Comparison of ENCODE assay signal across 25 mouse cellular contexts in the genomic region with DNA sequence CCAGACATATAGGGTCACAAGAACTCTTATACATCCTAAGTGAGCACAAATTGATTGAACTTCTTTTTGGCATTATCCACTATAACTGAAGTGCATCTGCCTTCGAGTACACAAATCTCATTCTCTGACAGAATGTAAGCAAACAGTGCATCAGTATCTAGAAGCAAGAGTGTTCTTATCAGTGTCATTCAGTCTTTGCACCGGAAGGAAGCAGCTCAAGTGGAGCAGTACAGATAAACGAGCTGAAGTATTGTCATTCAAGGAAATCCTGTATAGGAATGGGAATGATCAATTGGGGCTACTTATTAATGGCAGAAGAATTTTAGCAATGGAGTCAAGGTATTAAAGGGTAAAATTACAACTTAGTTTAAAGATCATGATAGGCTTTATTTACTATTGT.
DNase-seq lines count a peak whose midpoint lies in the region; ATAC-seq and TF ChIP-seq lines count a peak whose summit lies in the region.
"Had no signal": no experiment of that assay in that cellular context is flagged by ENCODE, and none has a peak within 500 bp of the region (broad histone marks: within the 10 kb centered on the region; RNA-seq: fewer than 3 reads in every experiment).

No protein-coding gene starts in this region.

- 11% methylated on average over 3 of the region's 3 CpGs for WGBS in lung, postnatal 0 days

- no peak overlapping the region for H3K27ac ChIP-seq in lung, postnatal 0 days (ENCODE audit: low read length)
- H3K27ac ChIP-seq: embryonic facial prominence, embryonic 13.5 days; embryonic facial prominence, embryonic 15.5 days; forebrain, embryonic 13.5 days; forebrain, embryonic 15.5 days had no signal

- TF ChIP-seq EP300 in lung, postnatal 0 days (IDR thresholded peaks at IDR 0.05): peak; percentile 79

- H3K9ac ChIP-seq in lung, postnatal 0 days (replicated peaks; ENCODE audit: low read depth): no peak overlapping the region
- H3K9ac ChIP-seq: embryonic facial prominence, embryonic 13.5 days; embryonic facial prominence, embryonic 15.5 days; forebrain, embryonic 13.5 days; forebrain, embryonic 15.5 days; forebrain, postnatal 0 days had no signal

- no peak for TF ChIP-seq CTCF in lung, postnatal 0 days (IDR thresholded peaks at IDR 0.05)

- H3K27me3 ChIP-seq in lung, postnatal 0 days (replicated peaks; ENCODE audit: insufficient read depth, low read length): no peaks in the 10 kb centered on the region
- H3K27me3 ChIP-seq: embryonic facial prominence, embryonic 13.5 days; embryonic facial prominence, embryonic 15.5 days; forebrain, embryonic 13.5 days; forebrain, embryonic 15.5 days; Patski had no signal

- no peaks in the 10 kb centered on the region for H3K9me3 ChIP-seq in lung, postnatal 0 days (ENCODE audit: low read length)
- H3K9me3 ChIP-seq: embryonic facial prominence, embryonic 13.5 days; embryonic facial prominence, embryonic 15.5 days; forebrain, embryonic 13.5 days; forebrain, embryonic 15.5 days had no signal

- DNase-seq in lung, postnatal 0 days (ENCODE audit: low spot score): peak; percentile 14
- DNase-seq in lung, postnatal 25 days (ENCODE audit: low spot score): no peak
- peak; percentile 3 for DNase-seq in lung, postnatal 14 days
- no peak for DNase-seq in lung, postnatal 4 days
- peak; percentile 73 for DNase-seq in 416B (ENCODE audit: low read depth)
- DNase-seq in layer of hippocampus, postnatal 10 days (ENCODE audit: low spot score in 2 of 2): no peak
- no peak for DNase-seq in urinary bladder, postnatal 14 days (ENCODE audit: low spot score)
- DNase-seq: adrenal gland, adult 8-10 months; adrenal gland, postnatal 14 days; adrenal gland, postnatal 36 days; cerebellum, adult 11-12 months; cerebellum, adult 2 months; cerebellum, adult 9-10 months; cerebellum, postnatal 10 days; cerebellum, postnatal 25 days; embryo, embryonic 11 days; forebrain, postnatal 0 days had no signal

- ATAC-seq in lung, postnatal 0 days: peak; percentile 30; the same call in 1 of the 2 replicates
- 0 out of 2 replicates have a peak, but pooled peaks have one; percentile 54 for ATAC-seq in common myeloid progenitor, adult 5-6 weeks (replicated peaks; ENCODE audit: low read depth, poor library complexity, severe bottlenecking)
- ATAC-seq: activated CD4-positive, CD25-positive, alpha-beta regulatory T cell, adult 4 months; forebrain, embryonic 13.5 days; forebrain, embryonic 15.5 days; forebrain, postnatal 0 days; Patski had no signal

- no peaks in the 10 kb centered on the region for H3K4me1 ChIP-seq in lung, postnatal 0 days (ENCODE audit: insufficient read depth, low read depth, low read length)
- H3K4me1 ChIP-seq: embryonic facial prominence, embryonic 13.5 days; embryonic facial prominence, embryonic 15.5 days; forebrain, embryonic 13.5 days; forebrain, embryonic 15.5 days had no signal

- no peak overlapping the region for H3K4me2 ChIP-seq in lung, postnatal 0 days (replicated peaks; ENCODE audit: low read depth, low read length)
- H3K4me2 ChIP-seq: embryonic facial prominence, embryonic 13.5 days; embryonic facial prominence, embryonic 15.5 days; forebrain, embryonic 13.5 days; forebrain, embryonic 15.5 days had no signal

- H3K4me3 ChIP-seq in lung, postnatal 0 days (ENCODE audit: low read depth, low read length): no peak overlapping the region
- H3K4me3 ChIP-seq: embryonic facial prominence, embryonic 13.5 days; embryonic facial prominence, embryonic 15.5 days; erythroblast, embryonic 14.5 days; forebrain, embryonic 13.5 days; forebrain, embryonic 15.5 days had no signal

- no peaks in the 10 kb centered on the region for H3K36me3 ChIP-seq in lung, postnatal 0 days (ENCODE audit: insufficient read depth, low read length)
- H3K36me3 ChIP-seq: embryonic facial prominence, embryonic 13.5 days; embryonic facial prominence, embryonic 15.5 days; forebrain, embryonic 15.5 days had no signal

Comparison
In these comparisons a context has a peak if more than half of its experiments do, and no peak if none do; other contexts are left out.
1. DNase-seq: peak in lung, postnatal 0 days (single experiment), lung, postnatal 14 days (single experiment) and 416B (single experiment); none in lung, postnatal 25 days (single experiment), lung, postnatal 4 days (0 of 2), layer of hippocampus, postnatal 10 days (0 of 2) and urinary bladder, postnatal 14 days (single experiment).